Mouse (Mus musculus): ENCODE results near the gene Tpte. TPM values are rescaled to one million over a fixed set of nuclear protein-coding genes. Genes with fewer than 3 reads are reported as not detected.

Tpte gene
- polyA plus RNA-seq (2012; fragmentation: generic; extraction: Trizol) = not detected

DNA sequence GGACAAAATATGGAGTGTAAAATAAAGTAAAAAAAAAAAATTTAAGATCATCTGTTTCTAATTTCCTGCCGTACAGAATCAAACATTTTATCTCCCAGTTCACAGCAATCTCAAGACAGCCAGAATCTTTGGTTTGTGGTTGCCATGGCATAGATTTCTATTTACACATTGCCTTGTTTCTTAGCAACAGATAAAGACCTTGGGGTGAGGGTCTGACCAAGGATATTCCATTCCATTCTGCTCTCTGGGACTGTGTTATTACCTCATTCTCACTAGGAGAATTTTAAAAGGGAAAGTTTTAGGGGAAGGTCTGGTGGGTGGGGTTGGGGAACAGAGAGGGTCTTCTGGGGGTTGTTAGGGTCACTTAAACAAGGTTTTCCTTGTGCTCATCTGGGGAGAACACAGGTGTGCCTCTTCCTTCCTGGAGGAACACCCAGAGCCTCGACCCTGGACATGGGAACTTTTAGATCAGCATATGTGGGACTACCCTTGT, at the start of gene Tpte:
Gene Tpte, plus strand, starts transcription at position 443 of the 493 bp plus-strand sequence.
- Histone ChIP-seq H3K36me3 (ENCODE audit: control insufficient read depth, insufficient read depth) (no peaks in the 10 kb centered on the region), H3K4me3 (no peak within 1 kb of the TSS), H3K27me3 (ENCODE audit: control insufficient read depth, insufficient read depth, insufficient read length) (no peaks in the 10 kb centered on the region), H3K79me2 (ENCODE audit: control insufficient read depth, insufficient read depth) (no peaks in the 10 kb centered on the region), H3K4me2 (ENCODE audit: low read depth) (no peak within 1 kb of the TSS), H3ac (ENCODE audit: control insufficient read depth, insufficient read length) (no peak within 1 kb of the TSS)
- TF ChIP-seq REST (IDR thresholded peaks at IDR 0.05; ENCODE audit: insufficient read depth, insufficient read length) (no peak), SRF (IDR thresholded peaks at IDR 0.05; ENCODE audit: control insufficient read depth, insufficient read length, low read depth) (no peak), CEBPB (IDR thresholded peaks at IDR 0.05; ENCODE audit: insufficient read depth, poor library complexity, severe bottlenecking) (no peak), MYOD1 (IDR thresholded peaks at IDR 0.05; ENCODE audit: control insufficient read depth in 1 of 3, insufficient read length in 2 of 3, low read depth in 2 of 3) (no peak), USF1 (IDR thresholded peaks at IDR 0.05; ENCODE audit: low read depth) (no peak), POLR2AphosphoS2 (IDR thresholded peaks at IDR 0.05; ENCODE audit: insufficient read length, low read depth) (no peak), TCF12 (IDR thresholded peaks at IDR 0.05; ENCODE audit: insufficient read depth, poor library complexity, severe bottlenecking) (no peak), MAX (IDR thresholded peaks at IDR 0.05; ENCODE audit: low read depth) (no peak), TCF3 (IDR thresholded peaks at IDR 0.05; ENCODE audit: insufficient read length, low read depth) (no peak), POLR2A (IDR thresholded peaks at IDR 0.05; ENCODE audit: insufficient read length, low read depth) (no peak), MYOG (IDR thresholded peaks at IDR 0.05; ENCODE audit: control insufficient read depth in 1 of 3, insufficient read depth in 1 of 3, insufficient read length in 2 of 3, low read depth in 2 of 3) (no peak), E2F4 (IDR thresholded peaks at IDR 0.05; ENCODE audit: insufficient read depth) (no peak)

DNA sequence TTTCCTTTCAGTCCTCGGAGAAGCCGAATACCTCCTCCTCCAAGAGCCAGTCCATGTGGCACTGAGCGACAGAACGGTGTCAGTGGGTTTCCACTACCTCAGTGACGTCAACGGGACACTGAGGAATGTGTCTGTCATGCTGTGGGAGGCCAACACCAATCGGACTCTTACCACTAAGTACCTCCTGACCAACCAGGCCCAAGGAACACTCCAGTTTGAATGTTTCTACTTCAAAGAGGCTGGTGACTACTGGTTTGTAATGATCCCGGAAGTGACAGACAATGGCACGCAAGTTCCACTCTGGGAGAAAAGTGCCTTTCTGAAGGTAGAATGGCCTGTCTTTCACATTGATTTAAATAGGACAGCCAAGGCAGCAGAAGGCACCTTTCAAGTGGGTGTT, 40.3 kb upstream of the Tpte start:
- Histone ChIP-seq H3K36me3 (ENCODE audit: control insufficient read depth, insufficient read depth) (no peaks in the 10 kb centered on the region), H3K4me3 (no peak overlapping the region), H3K79me2 (ENCODE audit: control insufficient read depth, insufficient read depth) (no peaks in the 10 kb centered on the region), H3ac (ENCODE audit: control insufficient read depth, insufficient read length) (no peak overlapping the region), H3K27me3 (ENCODE audit: control insufficient read depth, insufficient read depth, insufficient read length) (peaks cover 4% of the 10 kb centered on the region), H3K4me2 (ENCODE audit: low read depth) (no peak overlapping the region)
- no peak for TF ChIP-seq MAX (IDR thresholded peaks at IDR 0.05; ENCODE audit: low read depth)
- TF ChIP-seq SRF (IDR thresholded peaks at IDR 0.05; ENCODE audit: control insufficient read depth, insufficient read length, low read depth) = no peak
- no peak for TF ChIP-seq E2F4 (IDR thresholded peaks at IDR 0.05; ENCODE audit: insufficient read depth)
- TF ChIP-seq TCF12 (IDR thresholded peaks at IDR 0.05; ENCODE audit: insufficient read depth, poor library complexity, severe bottlenecking) = no peak
- TF ChIP-seq REST (IDR thresholded peaks at IDR 0.05; ENCODE audit: insufficient read depth, insufficient read length) = no peak
- TF ChIP-seq CEBPB (IDR thresholded peaks at IDR 0.05; ENCODE audit: insufficient read depth, poor library complexity, severe bottlenecking) = no peak
- TF ChIP-seq TCF3 (IDR thresholded peaks at IDR 0.05; ENCODE audit: insufficient read length, low read depth) = no peak
- no peak for TF ChIP-seq MYOD1 (IDR thresholded peaks at IDR 0.05; ENCODE audit: control insufficient read depth in 1 of 3, insufficient read length in 2 of 3, low read depth in 2 of 3)
- TF ChIP-seq POLR2AphosphoS2 (IDR thresholded peaks at IDR 0.05; ENCODE audit: insufficient read length, low read depth) = no peak
- TF ChIP-seq MYOG (IDR thresholded peaks at IDR 0.05; ENCODE audit: control insufficient read depth in 1 of 3, insufficient read depth in 1 of 3, insufficient read length in 2 of 3, low read depth in 2 of 3) = no peak
- TF ChIP-seq USF1 (IDR thresholded peaks at IDR 0.05; ENCODE audit: low read depth) = no peak
- TF ChIP-seq POLR2A (IDR thresholded peaks at IDR 0.05; ENCODE audit: insufficient read length, low read depth) = no peak

- Histone ChIP-seq H3K27me3 (ENCODE audit: control insufficient read depth, insufficient read depth, insufficient read length) (no peaks in the 10 kb centered on the region), H3ac (ENCODE audit: control insufficient read depth, insufficient read length) (no peak overlapping the region), H3K4me2 (ENCODE audit: low read depth) (no peak overlapping the region), H3K79me2 (ENCODE audit: control insufficient read depth, insufficient read depth) (no peaks in the 10 kb centered on the region), H3K4me3 (no peak overlapping the region), H3K36me3 (ENCODE audit: control insufficient read depth, insufficient read depth) (no peaks in the 10 kb centered on the region)
- no peak for TF ChIP-seq MAX (IDR thresholded peaks at IDR 0.05; ENCODE audit: low read depth)
- TF ChIP-seq TCF12 (IDR thresholded peaks at IDR 0.05; ENCODE audit: insufficient read depth, poor library complexity, severe bottlenecking) = no peak
- no peak for TF ChIP-seq USF1 (IDR thresholded peaks at IDR 0.05; ENCODE audit: low read depth)
- no peak for TF ChIP-seq REST (IDR thresholded peaks at IDR 0.05; ENCODE audit: insufficient read depth, insufficient read length)
- TF ChIP-seq POLR2A (IDR thresholded peaks at IDR 0.05; ENCODE audit: insufficient read length, low read depth) = no peak
- no peak for TF ChIP-seq MYOD1 (IDR thresholded peaks at IDR 0.05; ENCODE audit: control insufficient read depth in 1 of 3, insufficient read length in 2 of 3, low read depth in 2 of 3)
- no peak for TF ChIP-seq TCF3 (IDR thresholded peaks at IDR 0.05; ENCODE audit: insufficient read length, low read depth)
- no peak for TF ChIP-seq POLR2AphosphoS2 (IDR thresholded peaks at IDR 0.05; ENCODE audit: insufficient read length, low read depth)
- TF ChIP-seq MYOG (IDR thresholded peaks at IDR 0.05; ENCODE audit: control insufficient read depth in 1 of 3, insufficient read depth in 1 of 3, insufficient read length in 2 of 3, low read depth in 2 of 3) = no peak
- TF ChIP-seq E2F4 (IDR thresholded peaks at IDR 0.05; ENCODE audit: insufficient read depth) = no peak
- no peak for TF ChIP-seq SRF (IDR thresholded peaks at IDR 0.05; ENCODE audit: control insufficient read depth, insufficient read length, low read depth)
- no peak for TF ChIP-seq CEBPB (IDR thresholded peaks at IDR 0.05; ENCODE audit: insufficient read depth, poor library complexity, severe bottlenecking)
Observed at GRCm38 (mm10) chr8:22245663-22246062, 37.6 kb upstream of the Tpte start.

- Histone ChIP-seq H3K27me3 (ENCODE audit: control insufficient read depth, insufficient read depth, insufficient read length) (peaks cover 2% of the 10 kb centered on the region), H3K79me2 (ENCODE audit: control insufficient read depth, insufficient read depth) (no peaks in the 10 kb centered on the region), H3ac (ENCODE audit: control insufficient read depth, insufficient read length) (no peak overlapping the region), H3K36me3 (ENCODE audit: control insufficient read depth, insufficient read depth) (no peaks in the 10 kb centered on the region), H3K4me3 (no peak overlapping the region), H3K4me2 (ENCODE audit: low read depth) (no peak overlapping the region)
- TF ChIP-seq SRF (IDR thresholded peaks at IDR 0.05; ENCODE audit: control insufficient read depth, insufficient read length, low read depth) (no peak), MYOD1 (IDR thresholded peaks at IDR 0.05; ENCODE audit: control insufficient read depth in 1 of 3, insufficient read length in 2 of 3, low read depth in 2 of 3) (no peak), TCF12 (IDR thresholded peaks at IDR 0.05; ENCODE audit: insufficient read depth, poor library complexity, severe bottlenecking) (no peak), TCF3 (IDR thresholded peaks at IDR 0.05; ENCODE audit: insufficient read length, low read depth) (no peak), USF1 (IDR thresholded peaks at IDR 0.05; ENCODE audit: low read depth) (no peak), POLR2AphosphoS2 (IDR thresholded peaks at IDR 0.05; ENCODE audit: insufficient read length, low read depth) (no peak), MYOG (IDR thresholded peaks at IDR 0.05; ENCODE audit: control insufficient read depth in 1 of 3, insufficient read depth in 1 of 3, insufficient read length in 2 of 3, low read depth in 2 of 3) (no peak), MAX (IDR thresholded peaks at IDR 0.05; ENCODE audit: low read depth) (no peak), REST (IDR thresholded peaks at IDR 0.05; ENCODE audit: insufficient read depth, insufficient read length) (no peak), POLR2A (IDR thresholded peaks at IDR 0.05; ENCODE audit: insufficient read length, low read depth) (no peak), CEBPB (IDR thresholded peaks at IDR 0.05; ENCODE audit: insufficient read depth, poor library complexity, severe bottlenecking) (no peak), E2F4 (IDR thresholded peaks at IDR 0.05; ENCODE audit: insufficient read depth) (no peak)
Observed at GRCm38 (mm10) chr8:22247956-22248355, 35.3 kb upstream of the Tpte start.
